Mouse (Mus musculus): ENCODE data around the gene Ctbp2.

Gene Ctbp2

GRCm38 (mm10) chr7:133085408-133085807 lies 38.7 kb downstream of the Ctbp2 start:
- DNase-seq (ENCODE audit: low read depth) = no peak

- no peak for DNase-seq (ENCODE audit: low read depth)
Measured at GRCm38 (mm10) chr7:133083936-133084614, 40.1 kb downstream of the Ctbp2 start.

GRCm38 (mm10) chr7:133078929-133079328 lies 45.2 kb downstream of the Ctbp2 start:
- DNase-seq (ENCODE audit: low read depth) = no peak

GRCm38 (mm10) chr7:133074462-133075133 lies 49.6 kb downstream of the Ctbp2 start:
- no peak for DNase-seq (ENCODE audit: low read depth)

GRCm38 (mm10) chr7:133073147-133073651 lies 51.0 kb downstream of the Ctbp2 start:
- no peak for DNase-seq (ENCODE audit: low read depth)

GRCm38 (mm10) chr7:133072535-133072934 lies 51.6 kb downstream of the Ctbp2 start:
- no peak for DNase-seq (ENCODE audit: low read depth)

GRCm38 (mm10) chr7:133067321-133067841 lies 56.8 kb downstream of the Ctbp2 start:
- DNase-seq (ENCODE audit: low read depth) = no peak

- no peak for DNase-seq (ENCODE audit: low read depth)
Measured at GRCm38 (mm10) chr7:133066776-133067175, 57.4 kb downstream of the Ctbp2 start.

GRCm38 (mm10) chr7:133062055-133062454 lies 62.1 kb downstream of the Ctbp2 start:
- no peak for DNase-seq (ENCODE audit: low read depth)

GRCm38 (mm10) chr7:133060170-133060569 lies 64.0 kb downstream of the Ctbp2 start:
- no peak for DNase-seq (ENCODE audit: low read depth)

- DNase-seq (ENCODE audit: low read depth) = no peak
Measured at GRCm38 (mm10) chr7:133059517-133060104, 64.5 kb downstream of the Ctbp2 start.

- DNase-seq (ENCODE audit: low read depth) = no peak
Measured at GRCm38 (mm10) chr7:133059150-133059509, 65.0 kb downstream of the Ctbp2 start.

- no peak for DNase-seq (ENCODE audit: low read depth)
Measured at GRCm38 (mm10) chr7:133058496-133059149, 65.5 kb downstream of the Ctbp2 start.

GRCm38 (mm10) chr7:133056924-133057323 lies 67.2 kb downstream of the Ctbp2 start:
- DNase-seq (ENCODE audit: low read depth) = no peak

- no peak for DNase-seq (ENCODE audit: low read depth)
Measured at GRCm38 (mm10) chr7:133054486-133054885, 69.7 kb downstream of the Ctbp2 start.

GRCm38 (mm10) chr7:133053757-133054156 lies 70.4 kb downstream of the Ctbp2 start:
- DNase-seq (ENCODE audit: low read depth) = no peak

GRCm38 (mm10) chr7:133052819-133053218 lies 71.3 kb downstream of the Ctbp2 start:
- no peak for DNase-seq (ENCODE audit: low read depth)

GRCm38 (mm10) chr7:133050681-133051080 lies 73.5 kb downstream of the Ctbp2 start:
- no peak for DNase-seq (ENCODE audit: low read depth)

GRCm38 (mm10) chr7:133048085-133048630 lies 76.0 kb downstream of the Ctbp2 start:
- no peak for DNase-seq (ENCODE audit: low read depth)

GRCm38 (mm10) chr7:133047287-133047686 lies 76.9 kb downstream of the Ctbp2 start:
- DNase-seq (ENCODE audit: low read depth) = no peak

GRCm38 (mm10) chr7:133044721-133045120 lies 79.4 kb downstream of the Ctbp2 start:
- DNase-seq (ENCODE audit: low read depth) = no peak

GRCm38 (mm10) chr7:133041784-133042183 lies 82.4 kb downstream of the Ctbp2 start:
- no peak for DNase-seq (ENCODE audit: low read depth)

Measured in fibroblast of lung, adult 2 months (primary cell).